Mouse (Mus musculus) small intestine, adult 10 weeks (tissue): ENCODE data around the gene Mucl2. TPM values are rescaled to one million over a fixed set of nuclear protein-coding genes. Genes with fewer than 3 reads are reported as not detected.

Experiments used
- polyA plus RNA-seq: library from polyadenylated mRNA; stranded (reverse); fragments of 350-450 nt; fragmentation: Illumina TruSeq; extraction: RNeasy Lipid Tissue Mini Kit (QIAGEN cat#74804); gene quantifications from one replicate; pipeline ENCODE4 v1.2.3, GENCODE M21; 2014; ENCODE audit warnings: low replicate concordance

Gene Mucl2
- polyA plus RNA-seq: not detected

DNA sequence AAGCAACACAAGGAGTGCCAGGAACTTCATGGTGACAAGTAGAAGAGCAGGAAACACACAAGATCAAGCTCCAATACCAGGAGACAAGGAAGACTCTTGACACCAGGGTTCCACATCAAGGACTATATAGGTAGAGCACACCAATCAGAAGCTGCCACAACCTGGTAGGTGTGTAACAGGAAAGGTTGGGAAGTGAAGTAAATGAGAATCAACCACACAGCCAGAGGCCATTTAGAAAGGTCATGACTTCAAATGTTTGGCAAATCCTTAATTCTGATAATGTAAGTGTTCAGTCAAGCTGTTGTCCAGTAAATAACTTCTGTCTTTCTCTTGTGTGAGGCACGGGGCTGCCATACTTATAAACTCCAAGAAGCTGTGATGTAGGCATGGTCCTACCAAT lies at the start of gene Mucl2:
TSS of gene Mucl2 (minus strand) at position 101 of the 400 bp plus-strand sequence.

Other genes with a start within 250 kb of the Mucl2 start
- not detected for gene Mucl1, start 143.8 kb downstream of the Mucl2 start, polyA plus RNA-seq